Mouse (Mus musculus): ENCODE results near the gene Rps6ka5. TPM values are rescaled to one million over a fixed set of nuclear protein-coding genes. Genes with fewer than 3 reads are reported as not detected.

Rps6ka5 gene
- polyA plus RNA-seq, 1 experiment from 2014 or later = 6.1 TPM

DNA sequence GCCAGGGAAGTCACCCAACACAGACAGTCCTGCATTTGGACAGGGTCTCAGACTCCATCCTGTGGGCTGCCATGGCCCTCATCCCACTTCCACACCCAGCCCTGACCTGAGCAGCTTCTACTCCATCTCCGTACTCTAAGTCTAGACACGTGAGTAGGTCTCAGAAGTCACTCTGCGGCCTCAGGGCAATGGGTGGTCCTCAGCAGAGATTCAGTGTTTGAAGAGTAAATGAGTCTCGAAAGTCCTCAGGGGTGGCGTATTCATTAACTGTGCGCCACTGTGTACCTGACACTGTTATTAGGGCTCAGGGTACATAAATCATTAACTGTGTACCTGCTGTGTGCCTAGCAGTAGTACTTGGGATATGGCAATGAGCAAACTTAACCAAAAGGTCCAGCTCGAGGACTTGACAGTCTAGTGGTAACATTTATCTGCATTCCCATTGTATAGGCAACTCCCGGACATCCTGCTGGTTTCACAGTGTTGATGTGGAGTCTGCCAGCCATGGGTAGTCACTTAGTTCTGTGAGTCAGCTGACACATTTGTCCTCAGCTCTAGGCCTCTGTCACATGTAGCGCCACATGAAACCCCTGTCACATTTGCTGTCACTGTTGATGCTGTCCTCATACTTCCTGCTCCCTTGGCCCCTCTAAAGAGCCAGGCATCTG, 217.0 kb downstream of the Rps6ka5 start:
- Histone ChIP-seq H3K27ac (no peak overlapping the region), H3K9me3 (peaks cover 4% of the 10 kb centered on the region; the same call in 1 of the 2 replicates), H3K36me3 (peaks cover 29% of the 10 kb centered on the region), H3K27me3 (no peaks in the 10 kb centered on the region), H3K4me3 (no peak overlapping the region), H3K9ac (no peak overlapping the region), H3K4me1 (peaks cover 2% of the 10 kb centered on the region; the same call in 1 of the 2 replicates), H3K4me2 (no peak overlapping the region)
- no peak for ATAC-seq (ENCODE audit: insufficient number of reproducible peaks, insufficient read depth, low FRiP score, low TSS enrichment, low read depth)
- 78% methylated on average over 9 of the region's 9 CpGs for WGBS

DNA sequence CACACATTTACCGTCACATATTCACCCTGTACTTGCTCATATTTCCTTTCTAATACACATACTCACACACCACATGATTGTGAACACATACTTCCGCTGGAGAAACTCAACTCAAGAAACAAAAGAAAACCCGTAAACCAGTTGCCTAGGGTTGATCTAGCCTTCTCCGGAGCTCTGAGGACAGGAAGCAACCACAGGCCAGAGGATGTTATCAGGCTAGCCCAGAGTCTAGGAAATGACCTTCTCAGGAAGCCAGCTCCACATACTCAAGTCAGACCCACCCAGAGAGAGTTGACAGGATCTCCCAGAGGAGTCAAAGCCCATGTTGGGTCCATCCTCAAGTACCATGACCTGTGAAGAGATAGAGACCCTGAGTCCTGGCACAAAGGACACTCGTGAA, 218.1 kb downstream of the Rps6ka5 start:
- peaks cover 6% of the 10 kb centered on the region; the same call in 1 of the 2 replicates for H3K4me1 ChIP-seq
- peaks cover 4% of the 10 kb centered on the region; the same call in 1 of the 2 replicates for H3K9me3 ChIP-seq
- no peak overlapping the region for H3K27ac ChIP-seq
- 90% methylated on average over 5 of the region's 5 CpGs for WGBS
- no peak overlapping the region for H3K4me3 ChIP-seq
- peaks cover 29% of the 10 kb centered on the region for H3K36me3 ChIP-seq
- no peaks in the 10 kb centered on the region for H3K27me3 ChIP-seq
- no peak for ATAC-seq (ENCODE audit: insufficient number of reproducible peaks, insufficient read depth, low FRiP score, low TSS enrichment, low read depth)
- H3K4me2 ChIP-seq = no peak overlapping the region
- no peak overlapping the region for H3K9ac ChIP-seq

- Histone ChIP-seq H3K4me2 (no peak overlapping the region), H3K36me3 (peaks cover 5% of the 10 kb centered on the region), H3K27ac (no peak overlapping the region), H3K27me3 (no peaks in the 10 kb centered on the region), H3K9ac (no peak overlapping the region), H3K9me3 (no peaks in the 10 kb centered on the region), H3K4me3 (no peak overlapping the region), H3K4me1 (peaks cover 15% of the 10 kb centered on the region)
- WGBS = 93% methylated on average over 1 of the region's 1 CpGs
- ATAC-seq (ENCODE audit: insufficient number of reproducible peaks, insufficient read depth, low FRiP score, low TSS enrichment, low read depth) = no peak
Observed at GRCm38 (mm10) chr12:100505484-100505883, 221.3 kb downstream of the Rps6ka5 start.

DNA sequence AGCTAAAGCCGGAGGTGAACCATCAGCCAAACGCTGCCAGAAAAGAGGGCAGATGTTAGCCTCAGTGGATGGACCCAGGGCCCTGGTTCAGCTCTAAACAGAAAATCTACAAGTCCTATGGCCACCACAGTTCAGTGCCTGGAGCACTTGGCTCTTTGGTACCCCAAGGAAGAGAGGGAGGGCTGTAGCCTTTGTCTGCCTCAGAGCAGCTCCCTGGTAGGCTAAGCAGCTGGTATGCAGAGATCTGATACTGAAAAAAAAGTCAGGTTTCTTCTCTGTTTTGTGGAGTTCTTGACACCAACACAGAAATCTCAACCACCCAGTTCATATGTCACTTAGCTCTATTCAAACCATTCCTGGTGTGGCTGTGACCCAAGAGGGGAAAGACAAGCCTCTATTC, 222.2 kb downstream of the Rps6ka5 start:
- H3K4me3 ChIP-seq = no peak overlapping the region
- no peaks in the 10 kb centered on the region for H3K9me3 ChIP-seq
- H3K27me3 ChIP-seq = no peaks in the 10 kb centered on the region
- peaks cover 11% of the 10 kb centered on the region for H3K36me3 ChIP-seq
- ATAC-seq (ENCODE audit: insufficient number of reproducible peaks, insufficient read depth, low FRiP score, low TSS enrichment, low read depth) = no peak
- H3K9ac ChIP-seq = no peak overlapping the region
- no peak overlapping the region for H3K4me2 ChIP-seq
- 0 out of 2 replicates have a peak overlapping the region, but pooled peaks have one; percentile 5 for H3K27ac ChIP-seq
- H3K4me1 ChIP-seq = peaks cover 15% of the 10 kb centered on the region
- 89% methylated on average over 2 of the region's 2 CpGs for WGBS

- no peak overlapping the region for H3K9ac ChIP-seq
- 83% methylated on average over 4 of the region's 4 CpGs for WGBS
- H3K36me3 ChIP-seq = peaks cover 20% of the 10 kb centered on the region
- no peak for ATAC-seq (ENCODE audit: insufficient number of reproducible peaks, insufficient read depth, low FRiP score, low TSS enrichment, low read depth)
- H3K9me3 ChIP-seq = no peaks in the 10 kb centered on the region
- H3K4me2 ChIP-seq = no peak overlapping the region
- H3K27me3 ChIP-seq = no peaks in the 10 kb centered on the region
- no peak overlapping the region for H3K4me3 ChIP-seq
- peaks cover 15% of the 10 kb centered on the region for H3K4me1 ChIP-seq
- H3K27ac ChIP-seq = no peak overlapping the region
Observed at GRCm38 (mm10) chr12:100503659-100504058, 223.1 kb downstream of the Rps6ka5 start.

GRCm38 (mm10) chr12:100502544-100502943, 224.2 kb downstream of the Rps6ka5 start:
- H3K36me3 ChIP-seq = peaks cover 27% of the 10 kb centered on the region
- H3K27me3 ChIP-seq = no peaks in the 10 kb centered on the region
- no peak overlapping the region for H3K4me2 ChIP-seq
- no peak overlapping the region for H3K27ac ChIP-seq
- ATAC-seq (ENCODE audit: insufficient number of reproducible peaks, insufficient read depth, low FRiP score, low TSS enrichment, low read depth) = no peak
- H3K4me3 ChIP-seq = no peak overlapping the region
- no peaks in the 10 kb centered on the region for H3K9me3 ChIP-seq
- peaks cover 15% of the 10 kb centered on the region for H3K4me1 ChIP-seq
- 84% methylated on average over 3 of the region's 3 CpGs for WGBS
- H3K9ac ChIP-seq = no peak overlapping the region

DNA sequence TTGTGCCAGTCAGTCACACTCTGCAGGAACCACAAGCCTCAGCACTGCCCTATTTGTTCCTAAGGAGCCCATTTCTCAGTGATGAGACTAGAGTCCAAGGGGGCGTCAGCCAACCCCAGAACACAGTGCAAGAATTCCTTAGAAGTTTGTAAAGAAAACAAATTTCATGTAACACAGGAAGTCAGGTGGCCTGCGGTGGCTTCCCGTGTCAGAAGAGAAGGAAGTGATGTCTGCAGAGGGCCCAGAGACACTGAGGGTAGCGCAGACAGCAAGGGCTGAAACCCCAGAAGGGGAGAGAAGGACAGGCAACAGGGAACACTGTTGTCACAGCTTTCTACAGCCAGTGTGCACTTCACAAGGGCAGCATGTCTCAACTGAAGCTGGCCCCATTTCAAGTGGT, 225.5 kb downstream of the Rps6ka5 start:
- no peak overlapping the region for H3K9ac ChIP-seq
- no peak overlapping the region for H3K27ac ChIP-seq
- ATAC-seq (ENCODE audit: insufficient number of reproducible peaks, insufficient read depth, low FRiP score, low TSS enrichment, low read depth) = no peak
- H3K4me1 ChIP-seq = peaks cover 15% of the 10 kb centered on the region
- no peak overlapping the region for H3K4me3 ChIP-seq
- H3K4me2 ChIP-seq = no peak overlapping the region
- 76% methylated on average over 4 of the region's 4 CpGs for WGBS
- no peaks in the 10 kb centered on the region for H3K27me3 ChIP-seq
- no peaks in the 10 kb centered on the region for H3K9me3 ChIP-seq
- peaks cover 39% of the 10 kb centered on the region for H3K36me3 ChIP-seq

DNA sequence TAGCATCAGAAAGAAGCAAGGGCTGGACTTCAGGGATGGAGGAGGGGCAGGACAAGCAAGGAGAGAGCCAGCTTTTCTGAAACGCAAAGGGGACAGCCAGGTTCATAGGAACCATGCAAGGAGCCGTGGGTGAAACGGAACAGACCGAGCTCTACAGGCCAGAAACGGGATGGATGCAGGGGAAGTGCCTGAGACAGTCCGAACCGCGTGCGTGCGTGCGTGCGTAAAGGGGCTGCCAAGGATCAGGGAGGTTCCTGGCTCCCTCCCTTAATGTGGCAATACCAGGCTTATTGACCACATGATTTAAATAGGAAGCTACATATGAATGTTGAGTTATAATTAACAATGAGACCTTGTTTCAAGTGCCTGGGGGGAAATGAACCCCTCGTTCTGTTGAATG, 227.3 kb downstream of the Rps6ka5 start:
- WGBS = 86% methylated on average over 13 of the region's 13 CpGs
- no peak overlapping the region for H3K9ac ChIP-seq
- no peak for ATAC-seq (ENCODE audit: insufficient number of reproducible peaks, insufficient read depth, low FRiP score, low TSS enrichment, low read depth)
- no peaks in the 10 kb centered on the region for H3K27me3 ChIP-seq
- H3K27ac ChIP-seq = no peak overlapping the region
- H3K4me1 ChIP-seq = peaks cover 10% of the 10 kb centered on the region
- H3K9me3 ChIP-seq = no peaks in the 10 kb centered on the region
- H3K36me3 ChIP-seq = peaks cover 53% of the 10 kb centered on the region
- H3K4me2 ChIP-seq = no peak overlapping the region
- H3K4me3 ChIP-seq = no peak overlapping the region

Other genes with a start within 250 kb of the Rps6ka5 start
- gene Ttc7b, start 206.2 kb downstream of the Rps6ka5 start, polyA plus RNA-seq (2015; fragmentation: Nextera tagmentation; extraction: Ambion mirVana) = 5.6 and 6.0 TPM in 2 replicates
- gene Dglucy, start 52.1 kb upstream of the Rps6ka5 start, polyA plus RNA-seq (2015; fragmentation: Nextera tagmentation; extraction: Ambion mirVana) = 2.4 and 2.8 TPM in 2 replicates
- gene Gpr68, start 181.2 kb upstream of the Rps6ka5 start, polyA plus RNA-seq (2015; fragmentation: Nextera tagmentation; extraction: Ambion mirVana) = 0.62 and 0.69 TPM in 2 replicates

Measured in embryonic facial prominence, embryonic 13.5 days (tissue).